Mouse (Mus musculus) cerebellum, adult 11 months (tissue): ENCODE measurements around the gene Kalrn.
A peak's percentile ranks its signal among the peaks of the same experiment; 100 is the strongest.

Experiments
- DNase-seq: peaks from one replicate; pipeline ENCODE4 v3.0.0; 2022

The Kalrn gene

GRCm38 (mm10) chr16:34343968-34344367, 229.4 kb downstream of the Kalrn start:
- no peak for DNase-seq

- no peak for DNase-seq
These were observed 230.2 kb downstream of the Kalrn start for GRCm38 (mm10) chr16:34343161-34343560.

- DNase-seq = no peak
These were observed 230.8 kb downstream of the Kalrn start for GRCm38 (mm10) chr16:34342369-34343160.

- DNase-seq = no peak
These were observed 238.4 kb downstream of the Kalrn start for GRCm38 (mm10) chr16:34334919-34335318.

GRCm38 (mm10) chr16:34331630-34332029, 241.7 kb downstream of the Kalrn start:
- DNase-seq = no peak

- no peak for DNase-seq
These were observed 243.5 kb downstream of the Kalrn start for GRCm38 (mm10) chr16:34329876-34330275.

- DNase-seq = peak; percentile 59
These were observed 243.9 kb downstream of the Kalrn start for GRCm38 (mm10) chr16:34329431-34329873.

GRCm38 (mm10) chr16:34327890-34328289, 245.4 kb downstream of the Kalrn start:
- DNase-seq = no peak

- DNase-seq = no peak
These were observed 247.5 kb downstream of the Kalrn start for GRCm38 (mm10) chr16:34325869-34326268.

GRCm38 (mm10) chr16:34325161-34325560, 248.2 kb downstream of the Kalrn start:
- no peak for DNase-seq

GRCm38 (mm10) chr16:34324735-34325134, 248.6 kb downstream of the Kalrn start:
- DNase-seq = no peak

- DNase-seq = no peak
These were observed 249.8 kb downstream of the Kalrn start for GRCm38 (mm10) chr16:34323496-34323895.

GRCm38 (mm10) chr16:34322546-34322945, 250.8 kb downstream of the Kalrn start:
- peak; percentile 91 for DNase-seq

- no peak for DNase-seq
These were observed 252.1 kb downstream of the Kalrn start for GRCm38 (mm10) chr16:34321066-34321790.

- DNase-seq = no peak
These were observed 253.1 kb downstream of the Kalrn start for GRCm38 (mm10) chr16:34320023-34320800.

GRCm38 (mm10) chr16:34317110-34317509, 256.2 kb downstream of the Kalrn start:
- no peak for DNase-seq

GRCm38 (mm10) chr16:34316253-34316652, 257.1 kb downstream of the Kalrn start:
- DNase-seq = no peak

- no peak for DNase-seq
These were observed 259.3 kb downstream of the Kalrn start for GRCm38 (mm10) chr16:34314071-34314470.

GRCm38 (mm10) chr16:34311577-34311976, 261.8 kb downstream of the Kalrn start:
- no peak for DNase-seq

- DNase-seq = no peak
These were observed 263.0 kb downstream of the Kalrn start for GRCm38 (mm10) chr16:34310363-34310762.

GRCm38 (mm10) chr16:34308324-34308723, 265.0 kb downstream of the Kalrn start:
- DNase-seq = no peak

- no peak for DNase-seq
These were observed 265.9 kb downstream of the Kalrn start for GRCm38 (mm10) chr16:34307458-34307857.

GRCm38 (mm10) chr16:34305586-34305985, 267.7 kb downstream of the Kalrn start:
- DNase-seq = no peak
